Mouse (Mus musculus): ENCODE data around the gene Lrrc8d. TPM values are rescaled to one million over a fixed set of nuclear protein-coding genes. Genes with fewer than 3 reads are reported as not detected.

Lrrc8d gene
- total and polyA plus RNA-seq, 3 experiments = 11.4 to 258 (median 21.9) TPM

DNA sequence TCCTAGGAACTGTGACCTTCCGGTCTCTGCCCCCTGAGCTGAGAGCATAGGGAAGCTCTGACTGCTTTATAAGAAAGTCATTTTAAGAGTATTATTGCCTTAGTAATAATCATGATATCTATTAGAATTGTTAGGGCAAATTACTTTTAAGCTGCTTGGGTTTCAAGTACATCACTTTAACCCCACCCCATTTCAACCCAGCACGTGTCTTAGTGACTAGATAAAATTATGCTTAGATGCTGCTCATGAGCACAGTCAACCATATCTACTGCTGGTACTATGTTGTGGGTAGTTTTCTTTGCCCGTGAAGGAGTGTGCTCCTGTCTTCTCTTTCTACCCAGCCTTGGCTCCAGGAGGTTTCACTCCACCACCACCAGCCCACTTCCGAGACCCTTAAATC lies 21.5 kb downstream of the Lrrc8d start:
- H3K27ac ChIP-seq (ENCODE audit: control insufficient read depth, low read depth, low read length) = peak overlapping the region; percentile 19
- peaks cover 30 to 46% of the 10 kb centered on the region in 2 experiments for H3K4me1 ChIP-seq (ENCODE audit: control insufficient read depth in 1 of 2, insufficient read depth in 2 of 2, low read length in 2 of 2)
- no peaks in the 10 kb centered on the region for H3K27me3 ChIP-seq (ENCODE audit: control insufficient read depth in 1 of 2, insufficient read depth in 2 of 2, low read length in 2 of 2)
- no peak for TF ChIP-seq GABPA (IDR thresholded peaks at IDR 0.05; ENCODE audit: low read depth, low read length)
- peak; percentile 59; the same call in 1 of the 2 replicates for TF ChIP-seq MYC (IDR thresholded peaks at IDR 0.05; ENCODE audit: low read depth, low read length)
- peak; percentile 67; the same call in 1 of the 2 replicates for TF ChIP-seq USF1 (IDR thresholded peaks at IDR 0.05; ENCODE audit: low read depth, low read length)
- TF ChIP-seq BHLHE40 (IDR thresholded peaks at IDR 0.05; ENCODE audit: borderline replicate concordance, low read depth, low read length) = peak; percentile 94
- TF ChIP-seq MXI1 (IDR thresholded peaks at IDR 0.05; ENCODE audit: low read depth, low read length) = peak; percentile 49; the same call in 1 of the 2 replicates
- peak; percentile 63 for TF ChIP-seq MAX (IDR thresholded peaks at IDR 0.05; ENCODE audit: low read length)
- H3K9me3 ChIP-seq (replicated peaks; ENCODE audit: insufficient read depth, low read length) = no peaks in the 10 kb centered on the region
- no peak overlapping the region for H3K4me3 ChIP-seq (ENCODE audit: control insufficient read depth in 1 of 2, insufficient read depth in 1 of 2, low read depth in 2 of 2, low read length in 2 of 2)
- H3K36me3 ChIP-seq (ENCODE audit: control insufficient read depth in 1 of 2, insufficient read depth in 2 of 2, low read length in 2 of 2) = peaks cover 0 to 43% of the 10 kb centered on the region in 2 experiments; a peak in 2 of 4 replicates
- peaks cover 5% of the 10 kb centered on the region; the same call in 1 of the 2 replicates for H3K79me2 ChIP-seq (ENCODE audit: control insufficient read depth, insufficient read depth, low read length, poor library complexity)
- H3K9ac ChIP-seq (ENCODE audit: control insufficient read depth, low read depth, low read length, poor library complexity, severe bottlenecking) = no peak overlapping the region
- peak; percentile 37 for DNase-seq (ENCODE audit: low read depth, low spot score)

GRCm38 (mm10) chr5:105722807-105723206 lies 23.0 kb downstream of the Lrrc8d start:
- H3K9me3 ChIP-seq (replicated peaks; ENCODE audit: insufficient read depth, low read length) = no peaks in the 10 kb centered on the region

More at GRCm38 (mm10) chr5:105722807-105723206, 23.0 kb downstream of the Lrrc8d start:
- Histone ChIP-seq H3K79me2 (ENCODE audit: control insufficient read depth, insufficient read depth, low read length, poor library complexity) (peaks cover 5% of the 10 kb centered on the region; the same call in 1 of the 2 replicates), H3K27me3 (ENCODE audit: control insufficient read depth in 1 of 2, insufficient read depth in 2 of 2, low read length in 2 of 2) (no peaks in the 10 kb centered on the region), H3K27ac (ENCODE audit: control insufficient read depth, low read depth, low read length) (no peak overlapping the region), H3K4me3 (ENCODE audit: control insufficient read depth in 1 of 2, insufficient read depth in 1 of 2, low read depth in 2 of 2, low read length in 2 of 2) (no peak overlapping the region), H3K9ac (ENCODE audit: control insufficient read depth, low read depth, low read length, poor library complexity, severe bottlenecking) (no peak overlapping the region), H3K4me1 (ENCODE audit: control insufficient read depth in 1 of 2, insufficient read depth in 2 of 2, low read length in 2 of 2) (peaks cover 21 to 33% of the 10 kb centered on the region in 2 experiments), H3K36me3 (ENCODE audit: control insufficient read depth in 1 of 2, insufficient read depth in 2 of 2, low read length in 2 of 2) (peaks cover 0 to 30% of the 10 kb centered on the region in 2 experiments; a peak in 2 of 4 replicates)
- DNase-seq (ENCODE audit: low read depth, low spot score) = no peak
- TF ChIP-seq POLR2AphosphoS2 (IDR thresholded peaks at IDR 0.05; ENCODE audit: low read length) (no peak), MYC (IDR thresholded peaks at IDR 0.05; ENCODE audit: low read depth, low read length) (no peak), CHD2 (IDR thresholded peaks at IDR 0.05; ENCODE audit: low read length) (no peak), GABPA (IDR thresholded peaks at IDR 0.05; ENCODE audit: low read depth, low read length) (no peak), MAFK (IDR thresholded peaks at IDR 0.05; ENCODE audit: borderline replicate concordance, low read depth, low read length) (no peak), CTCF (IDR thresholded peaks at IDR 0.05 in 2 of 3, conservative IDR thresholded peaks at IDR 0.05 in 1 of 3; ENCODE audit: control insufficient read depth in 1 of 3, insufficient read depth in 1 of 3, low read depth in 2 of 3, low read length in 3 of 3, poor library complexity in 1 of 3, severe bottlenecking in 1 of 3) (no peak), ZNF384 (IDR thresholded peaks at IDR 0.05; ENCODE audit: low read depth, low read length) (no peak), ZC3H11A (IDR thresholded peaks at IDR 0.05; ENCODE audit: low read depth, low read length) (no peak), RAD21 (IDR thresholded peaks at IDR 0.05; ENCODE audit: low read depth, low read length) (no peak), NRF1 (IDR thresholded peaks at IDR 0.05; ENCODE audit: insufficient read depth, low read depth, low read length, poor library complexity, severe bottlenecking) (no peak), TAL1 (IDR thresholded peaks at IDR 0.05; ENCODE audit: low read length) (no peak), USF1 (IDR thresholded peaks at IDR 0.05; ENCODE audit: low read depth, low read length) (no peak), MEF2A (IDR thresholded peaks at IDR 0.05; ENCODE audit: extremely low read depth, insufficient replicate concordance, low read depth, low read length, poor library complexity, severe bottlenecking) (no peak), JUND (IDR thresholded peaks at IDR 0.05; ENCODE audit: low read depth, low read length) (no peak), ZMIZ1 (IDR thresholded peaks at IDR 0.05; ENCODE audit: low read depth, low read length) (no peak), SMC3 (IDR thresholded peaks at IDR 0.05; ENCODE audit: low read depth, low read length) (no peak), EP300 (IDR thresholded peaks at IDR 0.05; ENCODE audit: low read depth in 1 of 2, low read length in 2 of 2) (no peak), BHLHE40 (IDR thresholded peaks at IDR 0.05; ENCODE audit: borderline replicate concordance, low read depth, low read length) (no peak), GATA1 (IDR thresholded peaks at IDR 0.05; ENCODE audit: low read depth, low read length) (no peak)

All from MEL (cell line).